Mouse (Mus musculus) megakaryocyte, adult 5-6 weeks (primary cell): ENCODE results near the gene Grin2c. TPM values are rescaled to one million over a fixed set of nuclear protein-coding genes. Genes with fewer than 3 reads are reported as not detected.

Source experiments
- ATAC-seq: 2 replicates; pipeline ENCODE4 v1.8.0; 2016; ENCODE audit warnings: mild to moderate bottlenecking, inconsistent platforms; ENCODE audit not compliant: poor library complexity, severe bottlenecking
- total RNA-seq, 2 experiments: library from RNA; stranded (forward) in 1 of 2; stranded (reverse) in 1 of 2; fragments of 153-499, 151-499 nt in 1 of 2; fragments of 221-1000, 200-1000 nt in 1 of 2; gene quantifications; 2 replicates each; pipeline versions ENCODE4 v1.2.3 to v1.2.4; 2015 to 2017

Gene Grin2c
- total RNA-seq (2015) (0.05 TPM in 1 of 2 replicates, not detected in the other), total RNA-seq (2017) (not detected in 2 replicates)

DNA sequence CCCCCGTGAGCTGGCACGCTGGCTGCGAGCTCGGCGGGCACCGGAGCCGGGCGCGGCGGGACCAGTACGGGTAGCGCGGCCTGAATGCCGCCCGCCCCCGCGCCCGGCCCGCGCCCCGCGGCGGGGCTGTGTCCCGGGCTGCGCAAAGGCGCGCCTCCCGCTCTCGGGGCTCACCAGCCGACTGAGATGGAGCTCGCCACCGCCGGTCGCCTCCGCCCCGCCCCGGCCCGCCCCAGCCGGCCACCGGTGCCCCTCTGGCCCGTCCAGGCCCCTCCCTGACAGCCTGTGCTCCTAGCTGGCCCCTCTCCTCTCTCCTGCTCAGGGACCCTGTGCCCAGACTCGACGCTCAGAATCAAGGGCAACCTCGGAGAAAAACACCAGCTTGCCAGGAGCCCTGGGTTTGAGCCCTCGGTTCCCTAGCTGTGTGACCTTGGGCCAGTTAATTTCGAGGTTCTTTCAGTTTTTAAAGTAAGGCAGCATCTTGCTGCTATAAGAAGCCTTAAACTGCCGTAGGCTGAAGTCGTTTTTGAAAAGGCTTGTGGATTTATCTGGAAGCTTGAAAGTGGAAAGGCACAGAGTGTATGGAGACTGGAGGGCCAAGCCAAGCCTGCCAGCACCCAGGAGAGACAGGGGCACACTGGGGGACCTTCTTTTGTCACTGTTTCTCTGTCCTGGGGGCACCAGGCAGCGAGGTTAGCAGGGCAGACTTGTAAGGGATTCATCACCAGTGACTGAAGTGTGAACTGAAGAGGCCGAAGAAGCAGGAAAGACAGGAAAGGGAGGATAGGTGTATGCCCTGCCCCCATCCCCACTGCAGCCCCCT, at the start of gene Grin2c:
Gene Grin2c, minus strand, starts transcription at position 183 of the 823 bp plus-strand sequence.
- ATAC-seq, result no peak

DNA sequence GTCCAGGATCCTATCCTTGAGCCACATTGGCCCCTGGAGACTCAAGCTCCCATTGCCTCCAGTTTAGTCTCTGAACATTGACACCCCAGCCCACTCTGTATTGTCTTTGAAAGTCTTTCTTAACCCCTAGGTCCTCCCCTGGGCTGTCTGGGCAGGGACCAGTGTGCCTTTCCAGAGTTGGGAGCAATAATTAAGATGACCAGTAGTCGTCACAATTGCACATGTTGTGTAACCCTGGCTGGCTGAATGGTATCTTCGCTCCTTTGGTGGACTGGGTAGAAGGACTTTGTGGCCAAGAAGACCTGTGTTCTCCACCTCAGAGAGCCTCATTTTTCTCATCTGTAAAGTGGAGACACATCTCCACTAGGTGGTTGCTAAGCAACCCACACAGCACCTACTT, 47.2 kb upstream of the Grin2c start:
- no peak for ATAC-seq

DNA sequence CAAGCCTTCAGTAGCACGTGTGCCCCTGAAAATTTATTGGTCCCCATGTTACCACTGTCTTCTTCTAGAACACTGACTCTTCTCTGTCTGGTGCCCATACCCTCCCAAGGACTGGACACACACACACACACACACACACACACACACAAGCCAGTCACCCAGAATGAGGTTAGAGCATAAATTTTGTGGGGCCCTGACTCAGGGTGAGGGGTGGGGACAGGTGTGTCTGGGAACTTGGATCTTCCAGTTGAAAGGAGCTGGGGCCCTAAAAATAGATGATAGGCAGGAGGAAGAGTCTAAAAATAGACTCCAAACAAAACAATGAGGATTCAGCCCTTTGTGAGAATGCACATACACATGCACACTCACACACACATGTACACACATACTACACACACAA, 41.7 kb upstream of the Grin2c start:
- ATAC-seq, result no peak

DNA sequence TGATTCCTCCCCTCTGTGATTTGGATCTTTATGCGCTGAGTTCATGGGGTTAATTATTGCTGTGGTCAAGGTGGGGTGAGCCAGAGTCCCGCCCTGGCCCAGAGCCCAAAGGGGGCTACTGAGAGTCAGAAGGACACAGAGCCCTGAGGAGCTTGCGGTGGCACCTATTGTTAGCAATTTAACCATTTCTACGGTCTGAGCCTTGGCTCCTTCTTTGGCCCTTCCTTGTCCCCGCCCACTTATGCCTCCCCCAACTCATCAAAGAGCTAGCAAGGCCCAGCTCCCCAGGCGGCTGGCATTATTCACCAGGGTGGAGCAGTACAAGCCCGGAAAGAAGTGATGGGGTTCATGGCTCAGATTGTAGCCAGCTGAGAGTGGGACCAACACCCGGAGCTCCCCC, 39.8 kb upstream of the Grin2c start, which contains the start of gene Otop2:
Gene Otop2, plus strand, starts transcription at position 301 of the 400 bp plus-strand sequence.
- no peak for ATAC-seq

DNA sequence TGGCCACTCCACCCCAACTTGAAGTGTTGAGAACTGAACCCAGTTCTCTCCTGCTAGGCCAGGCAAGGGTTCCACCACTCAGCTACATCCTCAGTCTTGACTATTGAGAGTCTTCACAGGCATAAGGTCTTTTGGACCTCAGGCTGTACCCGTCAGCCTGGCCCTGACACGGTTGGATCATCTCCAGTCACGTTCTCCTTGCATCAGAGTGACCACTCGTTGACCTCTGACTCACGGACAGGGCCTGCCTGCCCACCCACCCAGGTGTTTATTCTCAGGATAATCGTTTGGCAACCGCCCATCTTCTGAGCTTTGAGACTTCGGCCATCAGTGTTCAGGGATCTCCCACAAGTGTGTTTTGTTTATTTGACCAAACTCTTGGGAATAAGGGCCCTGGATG, 36.1 kb upstream of the Grin2c start:
- no peak for ATAC-seq

DNA sequence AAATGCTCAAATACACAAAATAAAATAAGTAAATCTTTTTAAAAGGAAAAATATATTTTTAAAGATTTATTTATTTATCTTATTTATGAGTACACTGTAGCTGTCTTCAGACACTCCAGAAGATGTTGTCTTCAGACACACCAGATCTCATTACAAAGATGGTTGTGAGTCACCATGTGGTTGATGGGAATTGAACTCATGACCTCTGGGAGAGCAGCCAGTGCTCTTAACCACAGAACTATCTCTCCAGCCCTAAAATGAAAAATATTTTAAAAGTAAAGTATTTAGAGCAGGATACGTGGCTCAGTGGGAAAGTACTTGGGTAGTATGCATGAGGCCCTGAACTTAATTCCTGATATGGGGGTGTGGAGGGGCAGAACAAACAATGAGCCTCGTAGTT, 34.3 kb upstream of the Grin2c start:
- no peak for ATAC-seq

DNA sequence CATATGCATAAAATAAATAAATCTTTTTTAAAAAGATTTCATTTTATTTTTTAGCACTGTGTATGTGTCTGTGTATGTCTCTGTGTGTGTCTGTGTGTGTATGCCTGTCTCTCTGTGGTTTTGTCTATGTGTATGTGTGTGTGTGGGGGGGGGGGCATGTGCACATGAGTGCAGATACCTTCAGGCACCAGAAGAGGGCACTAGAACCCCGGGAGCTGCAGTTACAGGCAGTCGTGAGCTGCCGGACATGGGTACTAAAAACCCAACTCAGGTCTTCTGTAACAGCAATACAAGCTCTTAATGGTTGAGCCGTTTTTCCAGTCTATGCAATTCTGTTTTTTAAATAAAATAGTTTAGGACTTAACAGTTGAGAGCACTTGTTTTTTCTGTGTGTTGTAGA, 33.7 kb upstream of the Grin2c start:
- ATAC-seq, result no peak

DNA sequence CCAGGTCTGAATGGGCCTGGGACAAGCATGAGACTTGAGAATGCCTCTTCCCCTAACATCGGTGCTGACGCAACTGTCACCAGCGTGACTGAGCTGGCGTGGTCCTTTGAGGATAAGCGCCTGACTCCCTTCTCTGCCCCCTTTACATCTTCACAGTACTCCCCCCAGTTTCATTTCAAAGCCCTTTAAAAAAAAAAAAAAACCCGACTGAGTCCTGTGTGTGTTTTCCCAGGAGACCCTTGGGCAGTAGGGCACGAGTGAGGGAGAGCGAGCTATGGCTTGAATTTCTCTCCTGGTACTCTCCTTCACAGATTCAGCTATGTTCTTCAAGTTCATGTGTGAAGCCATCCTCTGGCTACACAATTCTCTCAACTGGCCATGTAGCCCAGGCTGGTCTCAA, 31.1 kb upstream of the Grin2c start:
- no peak for ATAC-seq

DNA sequence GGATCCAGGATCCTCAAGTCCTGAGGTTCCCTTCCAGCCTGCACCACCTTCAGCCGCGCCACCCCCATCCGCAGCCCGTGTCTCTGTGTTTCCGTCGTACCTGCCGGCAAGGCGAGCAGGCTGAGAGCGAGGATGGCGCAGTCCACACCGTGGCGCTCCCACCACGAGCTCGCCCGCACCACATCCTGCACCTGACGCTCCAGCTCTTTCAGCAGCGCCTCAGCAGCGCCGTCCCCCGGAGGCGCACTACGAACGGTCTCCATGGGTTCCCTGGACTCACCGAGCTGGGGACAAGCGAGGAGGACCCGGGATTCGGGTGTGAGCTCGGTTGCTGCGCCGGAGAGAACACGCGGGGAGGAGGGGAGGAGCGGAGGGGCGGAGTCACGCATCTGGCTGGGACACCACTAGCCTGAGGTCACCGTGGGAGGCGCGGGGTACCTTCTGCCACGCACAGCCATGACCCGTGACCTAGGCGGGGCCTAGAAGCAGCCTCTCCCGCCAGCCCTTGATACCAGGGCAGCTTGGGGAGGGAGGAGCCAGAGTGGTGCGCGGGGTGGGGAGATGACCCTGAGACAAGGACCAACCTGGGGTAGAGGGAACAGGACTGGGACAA, 30.3 kb upstream of the Grin2c start, which contains the start of gene Fads6:
Gene Fads6, minus strand, starts transcription at position 450 of the 613 bp plus-strand sequence.
- peak; percentile 84 for ATAC-seq

DNA sequence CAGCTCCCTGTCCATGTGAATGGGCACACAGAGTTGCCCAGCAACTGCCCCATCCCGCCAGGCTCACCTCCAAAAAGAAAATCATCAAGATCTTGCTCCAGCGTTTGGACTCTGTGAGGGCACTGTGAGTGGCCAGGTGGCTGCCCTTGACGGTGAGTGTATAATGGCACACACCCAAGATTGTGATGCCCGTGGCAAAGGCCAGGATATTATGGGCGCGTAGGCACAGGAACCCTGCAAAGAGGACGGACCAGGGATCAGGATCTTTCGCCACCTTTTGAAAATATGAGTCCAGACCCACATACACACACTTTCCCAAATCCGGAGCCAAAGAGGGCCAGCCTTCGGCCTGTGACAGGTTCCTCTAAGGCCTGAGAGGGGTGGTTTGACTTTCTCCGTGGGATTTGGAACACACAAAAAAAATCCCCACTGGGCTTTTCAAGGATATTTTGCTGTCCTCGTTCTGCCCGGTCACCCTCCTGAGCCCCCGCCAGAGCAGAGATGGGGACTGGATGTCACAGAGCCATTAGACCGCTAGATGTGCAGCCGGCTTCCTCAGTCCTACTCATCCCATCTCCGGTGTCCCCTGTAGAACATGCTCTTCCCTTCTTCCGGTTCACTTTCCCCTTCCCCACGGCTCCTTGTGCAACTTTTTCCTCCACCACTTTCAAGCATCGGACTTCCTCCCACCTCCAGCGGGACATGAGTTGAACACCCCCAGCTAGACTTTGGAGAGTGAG, 29.6 kb upstream of the Grin2c start:
- no peak for ATAC-seq

DNA sequence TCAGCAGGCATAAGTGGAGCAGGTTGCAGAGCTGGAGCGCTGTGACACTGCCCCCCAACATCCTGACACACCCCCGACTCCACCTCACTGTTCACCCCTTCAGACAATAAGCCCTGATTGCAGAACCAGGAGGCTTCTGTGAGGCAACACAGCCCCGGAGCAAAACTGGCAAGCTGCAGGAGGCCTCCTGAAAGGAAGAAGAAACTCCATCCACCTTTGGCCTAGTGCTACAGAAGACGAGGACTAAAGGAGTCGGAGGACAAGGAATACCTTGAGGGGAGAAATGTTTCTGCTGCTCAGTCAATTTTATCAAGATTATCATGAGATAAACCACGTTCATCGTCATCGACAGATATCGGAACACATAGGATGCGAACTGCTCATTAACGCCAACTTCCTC, 28.9 kb upstream of the Grin2c start:
- no peak for ATAC-seq

DNA sequence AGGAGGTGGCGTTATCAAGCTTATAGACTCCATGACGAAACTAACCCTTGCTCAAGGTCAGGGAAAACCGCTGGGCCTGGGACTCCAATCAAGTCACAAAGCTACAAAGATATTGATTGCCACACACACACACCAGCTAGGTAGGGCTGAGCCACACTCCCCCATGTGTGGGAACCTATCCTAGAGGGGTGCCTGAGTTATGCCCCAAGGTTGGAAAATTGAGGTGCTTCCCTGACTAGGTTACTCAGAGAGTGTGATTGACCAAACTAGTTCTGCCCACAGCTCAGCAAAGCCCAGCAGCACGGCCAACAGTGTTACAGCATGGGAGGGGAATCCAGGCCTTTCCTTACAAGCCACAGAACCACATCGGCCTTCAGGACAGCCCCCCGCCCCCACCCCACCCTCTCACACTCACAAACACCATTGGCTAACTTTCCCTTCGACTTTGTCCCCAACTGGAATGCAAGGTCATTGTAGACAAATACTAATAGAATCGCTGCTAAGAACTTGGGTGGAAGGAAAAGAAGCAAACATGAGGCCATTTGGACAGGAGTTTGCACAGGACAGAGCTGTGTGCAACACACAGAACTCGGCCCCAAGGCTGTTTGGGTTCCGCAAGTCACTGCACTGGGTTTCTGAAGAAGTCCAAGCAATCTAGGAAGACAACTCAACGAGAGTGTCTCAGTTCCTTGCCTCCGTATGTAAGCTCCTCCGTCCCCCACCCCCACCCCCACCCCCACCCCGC, 25.8 kb upstream of the Grin2c start:
- ATAC-seq, result no peak

DNA sequence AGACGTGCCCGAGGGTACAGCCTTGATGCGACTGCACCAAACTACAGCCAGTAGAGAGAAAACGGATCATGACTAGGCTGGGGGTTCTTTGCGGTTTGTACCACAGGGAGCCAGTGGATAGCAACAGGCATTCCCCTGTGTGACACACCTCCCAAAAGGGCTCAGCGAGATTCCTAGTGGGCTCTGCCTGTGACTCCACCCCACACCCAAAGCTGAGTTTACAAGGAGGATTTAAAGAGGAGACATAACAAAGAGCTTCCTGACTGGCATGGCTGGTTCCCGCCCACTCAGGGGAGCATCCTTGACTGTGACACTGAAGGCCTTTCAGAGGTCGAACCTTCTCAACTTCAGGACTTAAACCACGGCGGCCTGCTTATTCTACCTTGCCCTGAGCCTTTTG, 24.5 kb upstream of the Grin2c start:
- ATAC-seq, result no peak

DNA sequence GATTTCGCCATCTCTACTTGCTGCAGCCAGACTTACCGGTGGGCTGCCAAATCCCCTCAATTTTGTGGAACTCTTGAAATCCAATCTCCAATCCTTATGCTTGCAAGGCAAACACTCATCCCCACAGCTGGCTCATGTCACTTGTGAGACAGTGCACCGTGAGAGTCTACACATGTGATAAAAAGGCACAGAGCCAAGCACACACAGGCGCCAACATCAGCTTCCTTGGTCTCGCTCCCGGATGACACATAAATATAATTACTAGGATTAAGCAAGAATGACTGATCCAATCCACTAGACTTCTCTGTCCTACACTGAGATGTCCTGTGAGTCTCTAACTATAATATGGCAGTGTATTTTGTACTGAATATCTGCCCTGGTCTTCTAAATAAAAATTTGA, 23.9 kb upstream of the Grin2c start:
- no peak for ATAC-seq

DNA sequence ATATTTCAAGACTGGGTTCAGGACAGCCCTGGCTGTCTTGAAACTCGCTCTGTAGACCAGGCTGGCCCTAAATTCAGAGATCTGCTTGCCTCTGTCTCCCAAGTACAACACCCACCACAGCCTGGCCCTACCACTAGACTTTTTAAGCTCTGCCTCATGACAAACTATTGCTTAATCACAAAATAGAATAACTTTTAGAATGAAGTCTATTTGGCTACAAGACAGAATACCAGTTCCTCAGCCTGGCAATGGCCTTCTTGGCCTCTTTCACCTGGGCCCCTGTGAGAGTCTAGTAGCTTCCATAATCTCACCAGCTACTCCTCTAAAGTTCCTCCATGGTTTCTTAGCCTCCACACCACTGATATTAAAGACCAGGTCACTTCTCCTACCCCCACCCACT, 23.3 kb upstream of the Grin2c start:
- no peak for ATAC-seq

DNA sequence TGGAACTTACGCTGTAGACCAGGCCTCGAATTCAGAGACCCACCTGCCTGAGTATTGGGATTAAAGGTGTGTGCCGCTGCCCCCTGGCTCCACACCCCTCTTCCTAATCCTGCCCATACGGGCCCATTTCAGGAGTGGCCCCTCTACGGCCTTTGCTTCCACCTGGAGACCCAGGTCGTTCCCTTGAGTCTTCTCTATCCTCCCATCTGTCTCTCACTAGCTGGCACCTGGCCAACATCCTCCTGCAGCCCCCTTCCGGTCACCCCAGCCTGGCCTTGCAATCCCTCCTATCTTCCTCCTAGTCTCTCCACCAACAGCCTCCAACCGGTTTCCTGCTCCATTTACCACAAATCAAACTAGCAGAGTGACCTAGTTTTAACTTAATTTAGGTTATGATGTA, 22.8 kb upstream of the Grin2c start:
- ATAC-seq, result no peak

DNA sequence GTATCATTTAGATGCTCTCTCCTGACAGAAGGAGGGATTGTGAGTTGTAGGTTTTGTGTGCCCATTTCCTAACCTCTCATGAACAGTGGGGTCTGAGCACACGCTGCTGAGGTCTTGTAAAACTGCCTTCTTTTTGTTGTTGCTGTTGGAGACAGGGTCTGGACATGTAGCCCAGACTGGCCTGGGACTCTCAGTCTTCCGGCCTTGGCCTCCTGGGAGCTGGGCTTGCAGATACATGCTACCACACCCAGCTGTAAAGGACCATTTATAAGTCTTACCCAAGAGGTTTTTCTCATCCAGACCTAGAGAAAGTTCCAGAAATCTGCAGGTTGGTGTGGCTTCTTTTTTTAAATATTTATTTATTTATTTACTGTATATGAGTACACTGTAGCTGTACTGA, 21.3 kb upstream of the Grin2c start:
- ATAC-seq, result no peak

DNA sequence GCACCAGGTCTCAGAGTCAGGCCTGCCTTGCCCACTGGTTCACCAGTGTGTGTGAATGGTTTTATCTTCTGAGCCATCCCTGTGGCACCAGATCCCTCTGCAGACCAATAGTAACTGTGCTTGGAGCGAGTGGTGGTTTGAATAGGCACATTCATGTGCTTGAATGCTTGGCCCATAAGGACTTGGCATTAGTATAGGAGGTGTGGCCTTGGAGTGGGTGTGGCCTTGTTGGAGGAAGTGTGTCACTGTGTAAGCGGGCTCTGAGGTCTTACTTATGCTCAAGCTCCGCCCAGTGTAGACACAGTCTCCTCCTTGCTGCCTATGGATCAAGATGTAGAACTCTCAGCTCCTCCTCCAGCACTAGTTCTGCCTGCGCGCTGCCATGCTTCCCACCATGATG, 20.3 kb upstream of the Grin2c start:
- ATAC-seq, result 0 out of 2 replicates have a peak, but pooled peaks have one; percentile 20

DNA sequence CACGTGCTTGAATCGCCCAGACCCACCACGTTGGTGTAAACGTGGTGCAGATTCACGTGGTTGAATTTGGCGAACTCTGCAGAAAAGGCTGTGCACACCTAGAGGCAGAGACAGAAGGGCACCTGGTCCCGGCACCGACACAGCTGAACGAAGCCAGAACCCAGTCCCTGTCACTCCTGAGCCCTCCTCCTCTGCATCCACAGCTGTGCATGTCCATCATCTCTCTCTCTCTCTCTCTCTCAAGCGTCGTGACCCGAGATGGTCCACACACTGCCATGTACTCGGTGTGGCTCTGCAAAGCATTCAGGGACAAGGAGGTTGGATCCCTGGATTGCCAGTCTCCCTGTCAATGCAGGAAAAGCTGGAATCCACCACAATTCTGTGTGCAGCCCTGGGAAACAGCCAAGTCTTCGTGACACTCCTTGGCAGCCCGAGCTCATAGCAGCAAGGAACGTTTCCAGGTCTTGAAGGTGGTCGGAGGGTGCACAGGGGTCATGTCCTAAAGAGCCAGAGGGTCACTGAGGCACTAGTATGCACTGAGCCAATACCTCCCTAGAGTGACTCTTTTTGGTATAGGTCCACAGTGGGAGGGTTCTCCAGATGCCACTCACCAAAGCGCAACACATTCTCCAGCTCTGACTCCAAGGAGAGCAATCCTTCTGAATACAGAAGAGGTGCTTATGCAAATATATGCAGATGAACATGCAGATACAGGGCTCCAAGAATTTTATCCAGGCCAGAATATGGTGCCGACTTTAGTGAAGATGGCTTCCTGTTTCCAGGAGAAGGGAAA, 19.4 kb upstream of the Grin2c start:
- no peak for ATAC-seq

DNA sequence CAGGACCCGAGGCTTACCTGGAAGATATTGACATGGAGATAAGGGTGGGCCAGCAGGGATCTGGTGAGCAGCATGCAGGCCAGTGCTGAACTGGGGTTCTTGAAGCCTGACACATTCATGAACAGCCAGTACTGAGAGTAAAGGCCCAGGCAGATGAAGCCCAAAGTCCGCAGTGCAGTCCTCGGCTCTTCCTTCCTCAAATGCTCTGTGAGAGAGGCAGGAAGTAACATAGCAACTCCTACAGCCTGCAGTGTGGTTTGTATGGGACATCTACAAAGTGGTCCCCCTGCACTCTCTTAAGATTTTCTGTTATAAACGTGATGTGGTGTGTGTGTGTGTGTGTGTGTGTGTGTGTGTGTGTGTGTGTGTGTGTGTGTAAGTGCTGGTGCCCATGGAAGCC, 18.2 kb upstream of the Grin2c start:
- ATAC-seq, result peak; percentile 93
